Mouse (Mus musculus): ENCODE measurements at regions not wholly inside any gene's neighbourhood (a gene's known extent, or its start where the extent isn't known, plus 50 kb on each side); places are given as distances from the start of the nearest gene placed in this dataset.
A peak's percentile ranks its signal among the peaks of the same experiment; 100 is the strongest.

DNA sequence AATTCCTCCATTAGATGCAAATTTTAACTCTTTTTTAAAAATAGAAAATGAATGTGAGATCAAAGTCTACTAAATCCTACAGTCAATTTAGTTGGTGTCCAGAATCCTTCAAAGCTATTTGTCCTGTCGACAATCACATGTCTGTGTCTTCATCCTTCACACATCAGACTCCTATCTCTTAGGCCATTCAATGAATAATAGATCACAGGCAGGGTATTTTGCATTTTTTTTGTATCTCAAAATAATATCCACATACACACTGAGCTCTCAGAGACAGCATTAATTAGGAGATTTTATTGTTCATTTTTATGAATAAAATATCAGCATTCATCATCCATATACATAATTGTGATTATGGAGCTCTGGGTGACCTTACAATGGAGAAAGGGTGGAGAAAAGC lies 427.2 kb downstream of the Hao1 start:
- Histone ChIP-seq H3K27me3 (no peaks in the 10 kb centered on the region), H3K36me3 (no peaks in the 10 kb centered on the region), H3K4me1 (no peaks in the 10 kb centered on the region), H3K4me2 (replicated peaks) (no peak overlapping the region), H3K9me3 (no peaks in the 10 kb centered on the region), H3K4me3 (no peak overlapping the region), H3K27ac (replicated peaks) (no peak overlapping the region), H3K9ac (replicated peaks) (no peak overlapping the region)
- WGBS = 70% methylated on average over 1 of the region's 1 CpGs
- no peak for ATAC-seq (replicated peaks)

GRCm38 (mm10) chr2:134107286-134107685 lies 446.9 kb downstream of the Hao1 start:
- Histone ChIP-seq H3K27ac (replicated peaks) (no peak overlapping the region), H3K36me3 (no peaks in the 10 kb centered on the region), H3K4me2 (replicated peaks) (no peak overlapping the region), H3K9ac (replicated peaks) (no peak overlapping the region), H3K4me1 (no peaks in the 10 kb centered on the region), H3K4me3 (no peak overlapping the region), H3K27me3 (no peaks in the 10 kb centered on the region), H3K9me3 (no peaks in the 10 kb centered on the region)
- no peak for ATAC-seq (replicated peaks)

DNA sequence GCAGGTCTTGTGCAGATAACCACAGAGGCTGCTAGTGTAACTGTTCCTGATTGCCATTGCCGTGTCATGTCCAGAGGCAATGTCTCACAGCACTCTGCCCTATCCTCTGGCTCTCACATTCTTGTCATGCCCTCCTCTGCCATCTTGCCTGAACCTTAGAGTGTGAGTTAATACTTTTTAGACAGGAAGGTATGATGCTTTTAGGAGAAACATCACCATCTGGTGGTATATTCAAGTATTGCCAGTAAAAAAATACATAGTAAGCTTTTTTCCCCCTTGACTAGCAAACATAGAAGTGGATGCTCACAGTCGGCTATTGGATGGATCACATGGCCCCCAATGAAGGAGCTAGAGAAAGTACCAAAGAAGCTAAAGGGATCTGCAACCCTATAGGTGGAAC lies 465.8 kb downstream of the Hao1 start:
- Histone ChIP-seq H3K4me1 (no peaks in the 10 kb centered on the region), H3K4me3 (no peak overlapping the region), H3K4me2 (replicated peaks) (no peak overlapping the region), H3K27ac (replicated peaks) (no peak overlapping the region), H3K9me3 (no peaks in the 10 kb centered on the region), H3K9ac (replicated peaks) (no peak overlapping the region), H3K36me3 (no peaks in the 10 kb centered on the region), H3K27me3 (no peaks in the 10 kb centered on the region)
- no peak for ATAC-seq (replicated peaks)
- 81% methylated on average over 2 of the region's 2 CpGs for WGBS

DNA sequence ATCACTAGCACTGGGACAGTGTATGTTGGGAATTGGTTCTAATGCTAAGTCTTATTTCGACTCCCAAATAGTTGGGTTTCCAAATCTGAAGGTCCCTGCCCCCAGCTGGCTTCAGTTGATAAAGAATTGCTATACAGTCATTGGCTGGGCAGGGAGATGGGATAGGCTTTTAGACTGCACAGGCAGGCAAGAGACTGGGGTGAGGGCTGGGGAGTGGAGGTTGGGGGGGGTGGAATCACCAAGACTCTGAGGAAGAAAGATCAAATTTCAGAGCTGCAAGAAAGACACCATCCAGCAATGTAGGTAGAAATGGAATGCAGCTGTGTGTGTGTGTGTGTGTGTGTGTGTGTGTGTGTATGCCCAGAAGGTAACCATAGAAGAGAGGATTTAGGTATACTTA lies 474.0 kb downstream of the Hao1 start:
- WGBS = 81% methylated on average over 1 of the region's 1 CpGs
- H3K27me3 ChIP-seq = no peaks in the 10 kb centered on the region
- H3K9ac ChIP-seq (replicated peaks) = no peak overlapping the region
- H3K4me2 ChIP-seq (replicated peaks) = no peak overlapping the region
- H3K4me1 ChIP-seq = no peaks in the 10 kb centered on the region
- no peak overlapping the region for H3K27ac ChIP-seq (replicated peaks)
- H3K36me3 ChIP-seq = no peaks in the 10 kb centered on the region
- H3K4me3 ChIP-seq = no peak overlapping the region
- no peak for ATAC-seq (replicated peaks)
- no peaks in the 10 kb centered on the region for H3K9me3 ChIP-seq

DNA sequence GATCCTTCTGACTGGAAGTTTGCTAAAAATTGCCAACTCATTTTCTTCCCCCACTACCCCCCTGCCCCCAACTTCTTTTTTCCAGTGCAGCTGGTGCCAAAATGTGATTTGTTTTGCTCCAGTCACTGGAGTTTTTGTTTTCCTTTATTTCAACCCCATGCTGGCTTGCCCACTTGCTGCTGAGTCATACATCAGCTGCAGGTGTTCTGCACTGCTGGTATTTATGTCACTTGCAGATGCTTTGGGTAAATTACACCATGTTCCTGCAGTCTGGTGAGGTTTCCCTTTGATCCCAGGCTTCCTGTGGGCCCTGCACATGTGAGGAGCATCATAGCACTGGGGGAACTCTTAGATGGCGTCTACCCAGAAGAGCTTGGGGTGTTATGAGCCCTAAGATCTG lies 476.2 kb downstream of the Hao1 start:
- Histone ChIP-seq H3K9me3 (no peaks in the 10 kb centered on the region), H3K4me2 (replicated peaks) (no peak overlapping the region), H3K27ac (replicated peaks) (no peak overlapping the region), H3K27me3 (no peaks in the 10 kb centered on the region), H3K9ac (replicated peaks) (no peak overlapping the region), H3K4me3 (no peak overlapping the region), H3K36me3 (no peaks in the 10 kb centered on the region), H3K4me1 (no peaks in the 10 kb centered on the region)
- 73% methylated on average over 1 of the region's 1 CpGs for WGBS
- no peak for ATAC-seq (replicated peaks)

DNA sequence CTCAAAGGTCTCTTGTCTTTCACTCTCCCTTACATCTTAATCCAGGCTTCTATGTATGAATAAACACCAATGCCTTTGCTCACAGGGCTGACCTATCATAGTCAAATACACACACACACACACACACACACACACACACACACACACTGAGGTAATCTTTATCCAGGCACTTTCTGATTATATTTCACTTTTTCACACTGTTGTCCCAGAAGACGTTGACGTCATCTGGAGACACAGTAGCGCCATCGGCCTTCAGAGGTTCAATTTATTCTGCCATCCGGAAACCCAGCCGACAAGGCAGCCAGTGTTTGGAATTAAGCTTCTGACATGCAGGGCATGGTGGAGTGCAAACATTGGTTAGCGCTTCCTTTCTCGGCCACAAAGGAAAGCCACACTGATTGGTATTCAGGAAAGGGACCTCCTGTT lies 486.2 kb downstream of the Hao1 start:
- H3K9me3 ChIP-seq = no peaks in the 10 kb centered on the region
- H3K9ac ChIP-seq (replicated peaks) = no peak overlapping the region
- no peaks in the 10 kb centered on the region for H3K27me3 ChIP-seq
- H3K4me2 ChIP-seq (replicated peaks) = no peak overlapping the region
- ATAC-seq (replicated peaks) = peak; percentile 60
- H3K4me1 ChIP-seq = 0 out of 2 replicates have a peak, but pooled peaks cover 3% of the 10 kb centered on the region
- H3K27ac ChIP-seq (replicated peaks) = no peak overlapping the region
- no peak overlapping the region for H3K4me3 ChIP-seq
- 24% methylated on average over 8 of the region's 8 CpGs for WGBS
- H3K36me3 ChIP-seq = no peaks in the 10 kb centered on the region

- no peaks in the 10 kb centered on the region for H3K36me3 ChIP-seq
- H3K27ac ChIP-seq (replicated peaks) = no peak overlapping the region
- ATAC-seq (replicated peaks) = no peak
- 91% methylated on average over 1 of the region's 1 CpGs for WGBS
- H3K4me1 ChIP-seq = 0 out of 2 replicates have a peak, but pooled peaks cover 3% of the 10 kb centered on the region
- no peaks in the 10 kb centered on the region for H3K9me3 ChIP-seq
- no peak overlapping the region for H3K4me2 ChIP-seq (replicated peaks)
- H3K9ac ChIP-seq (replicated peaks) = no peak overlapping the region
- no peaks in the 10 kb centered on the region for H3K27me3 ChIP-seq
- no peak overlapping the region for H3K4me3 ChIP-seq
These were observed 486.8 kb downstream of the Hao1 start for GRCm38 (mm10) chr2:134067404-134067803.

GRCm38 (mm10) chr2:134059916-134060618 lies 494.1 kb downstream of the Hao1 start:
- Histone ChIP-seq H3K9me3 (no peaks in the 10 kb centered on the region), H3K9ac (replicated peaks) (no peak overlapping the region), H3K4me2 (replicated peaks) (no peak overlapping the region), H3K27ac (replicated peaks) (no peak overlapping the region), H3K27me3 (no peaks in the 10 kb centered on the region), H3K4me1 (no peaks in the 10 kb centered on the region), H3K4me3 (no peak overlapping the region), H3K36me3 (no peaks in the 10 kb centered on the region)
- whole genome bisulfite sequencing = 82% methylated on average over 2 of the region's 2 CpGs
- no peak for ATAC-seq (replicated peaks)

GRCm38 (mm10) chr2:134036359-134036874 lies 484.5 kb downstream of the Bmp2 start:
- no peak overlapping the region for H3K27ac ChIP-seq (replicated peaks)
- H3K9ac ChIP-seq (replicated peaks) = no peak overlapping the region
- no peaks in the 10 kb centered on the region for H3K4me1 ChIP-seq
- 70% methylated on average over 6 of the region's 6 CpGs for WGBS
- H3K4me3 ChIP-seq = no peak overlapping the region
- H3K9me3 ChIP-seq = no peaks in the 10 kb centered on the region
- H3K4me2 ChIP-seq (replicated peaks) = no peak overlapping the region
- no peak for ATAC-seq (replicated peaks)
- H3K27me3 ChIP-seq = no peaks in the 10 kb centered on the region
- no peaks in the 10 kb centered on the region for H3K36me3 ChIP-seq

GRCm38 (mm10) chr2:134029631-134030414 lies 477.9 kb downstream of the Bmp2 start:
- WGBS = 66% methylated on average over 4 of the region's 4 CpGs
- H3K27me3 ChIP-seq = no peaks in the 10 kb centered on the region
- no peaks in the 10 kb centered on the region for H3K9me3 ChIP-seq
- peak; percentile 64; the same call in 1 of the 2 replicates for ATAC-seq (replicated peaks)
- H3K36me3 ChIP-seq = no peaks in the 10 kb centered on the region
- H3K4me3 ChIP-seq = no peak overlapping the region
- H3K4me2 ChIP-seq (replicated peaks) = no peak overlapping the region
- no peak overlapping the region for H3K27ac ChIP-seq (replicated peaks)
- H3K9ac ChIP-seq (replicated peaks) = no peak overlapping the region
- no peaks in the 10 kb centered on the region for H3K4me1 ChIP-seq

DNA sequence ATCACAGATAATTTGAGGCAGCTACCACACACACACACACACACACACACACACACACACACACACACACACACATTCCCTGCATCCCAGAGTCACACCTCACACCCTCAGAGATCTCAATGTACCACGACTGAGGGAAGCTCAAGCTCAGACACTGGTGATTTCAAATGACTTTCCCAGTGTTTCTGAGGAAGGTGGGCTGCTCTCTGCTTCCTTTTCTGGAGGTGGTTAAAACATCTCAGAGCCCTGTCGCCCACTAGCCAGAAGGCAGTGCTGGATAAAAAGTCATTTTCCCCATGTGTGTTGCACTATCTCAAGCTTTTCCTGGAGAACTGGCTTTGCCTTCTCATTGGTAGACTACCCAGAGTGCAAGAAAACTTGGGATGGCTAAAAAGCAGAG lies 477.2 kb downstream of the Bmp2 start:
- no peak overlapping the region for H3K4me2 ChIP-seq (replicated peaks)
- no peaks in the 10 kb centered on the region for H3K36me3 ChIP-seq
- no peak overlapping the region for H3K4me3 ChIP-seq
- H3K9ac ChIP-seq (replicated peaks) = no peak overlapping the region
- no peak overlapping the region for H3K27ac ChIP-seq (replicated peaks)
- H3K9me3 ChIP-seq = no peaks in the 10 kb centered on the region
- ATAC-seq (replicated peaks) = no peak
- 88% methylated on average over 2 of the region's 2 CpGs for WGBS
- no peaks in the 10 kb centered on the region for H3K4me1 ChIP-seq
- H3K27me3 ChIP-seq = no peaks in the 10 kb centered on the region

DNA sequence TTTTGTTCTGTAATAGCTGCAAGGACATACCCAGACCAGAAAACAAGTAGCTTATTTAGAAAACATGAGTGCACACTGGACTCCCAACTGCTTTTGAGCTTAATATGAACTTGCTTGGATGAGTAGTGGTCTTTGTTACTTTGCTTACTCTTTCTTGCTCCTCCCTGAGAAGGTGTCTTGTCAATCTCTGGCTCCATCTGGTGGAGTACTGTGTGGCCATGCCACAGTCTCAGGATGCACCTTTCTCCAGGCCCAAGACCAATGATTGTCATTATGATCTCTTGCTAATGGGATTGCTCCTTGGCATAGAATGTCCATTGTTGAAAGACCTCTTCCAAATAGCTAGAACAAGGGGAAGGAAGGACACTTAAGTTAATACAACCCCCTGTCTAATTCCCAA lies 465.1 kb downstream of the Bmp2 start:
- no peak overlapping the region for H3K4me2 ChIP-seq (replicated peaks)
- H3K27me3 ChIP-seq = no peaks in the 10 kb centered on the region
- H3K36me3 ChIP-seq = no peaks in the 10 kb centered on the region
- no peaks in the 10 kb centered on the region for H3K9me3 ChIP-seq
- H3K9ac ChIP-seq (replicated peaks) = no peak overlapping the region
- H3K27ac ChIP-seq (replicated peaks) = no peak overlapping the region
- no peaks in the 10 kb centered on the region for H3K4me1 ChIP-seq
- peak; percentile 68 for ATAC-seq (replicated peaks)
- no peak overlapping the region for H3K4me3 ChIP-seq

Measured in forebrain, embryonic 15.5 days (tissue).